Mouse (Mus musculus) layer of hippocampus, adult 8-10 months (tissue): ENCODE results near the gene Maf. TPM values are rescaled to one million over a fixed set of nuclear protein-coding genes. Genes with fewer than 3 reads are reported as not detected.
A peak's percentile ranks its signal among the peaks of the same experiment; 100 is the strongest.

Experiments used
- DNase-seq, 2 experiments: peaks; one replicate each; pipeline ENCODE4 v3.0.0; 2022; ENCODE audit warnings: low spot score in 2 of 2
- total RNA-seq, 4 experiments: library from RNA; stranded (reverse); gene quantifications; 2 replicates each; pipeline ENCODE4 v1.2.4; 2022

Gene Maf
- total RNA-seq, 4 experiments from 2014 or later: 16.0 to 20.7 (median 18.6) TPM

GRCm38 (mm10) chr8:115706411-115706860 is 1.2 kb downstream of the Maf start:
- peak in 1 of 2 experiments; percentile 6 for DNase-seq

GRCm38 (mm10) chr8:115705591-115706110 is 1.9 kb downstream of the Maf start:
- peak; percentile 6 to 15 for DNase-seq

- no peak for DNase-seq
Observed at GRCm38 (mm10) chr8:115703056-115703455, 4.5 kb downstream of the Maf start.

- no peak for DNase-seq
Observed at GRCm38 (mm10) chr8:115701001-115701400, 6.6 kb downstream of the Maf start.

- no peak for DNase-seq
Observed at GRCm38 (mm10) chr8:115699151-115699550, 8.4 kb downstream of the Maf start.

- no peak for DNase-seq
Observed at GRCm38 (mm10) chr8:115697410-115697809, 10.2 kb downstream of the Maf start.

GRCm38 (mm10) chr8:115696661-115697060 is 10.9 kb downstream of the Maf start:
- no peak for DNase-seq

GRCm38 (mm10) chr8:115687349-115687748 is 20.2 kb downstream of the Maf start:
- no peak for DNase-seq

GRCm38 (mm10) chr8:115683309-115683708 is 24.3 kb downstream of the Maf start:
- no peak for DNase-seq

GRCm38 (mm10) chr8:115679539-115679938 is 28.1 kb downstream of the Maf start:
- no peak for DNase-seq

GRCm38 (mm10) chr8:115664866-115665265 is 42.7 kb downstream of the Maf start:
- no peak for DNase-seq

- DNase-seq: peak in 1 of 2 experiments; percentile 14
Observed at GRCm38 (mm10) chr8:115650110-115650521, 57.5 kb downstream of the Maf start.

GRCm38 (mm10) chr8:115645139-115645538 is 62.5 kb downstream of the Maf start:
- no peak for DNase-seq

- no peak for DNase-seq
Observed at GRCm38 (mm10) chr8:115641936-115642335, 65.7 kb downstream of the Maf start.

GRCm38 (mm10) chr8:115639951-115640350 is 67.6 kb downstream of the Maf start:
- DNase-seq: no peak

GRCm38 (mm10) chr8:115636751-115637150 is 70.8 kb downstream of the Maf start:
- DNase-seq: no peak
